Mouse (Mus musculus): ENCODE data around the gene Tcf7.

- TF ChIP-seq CTCF (conservative IDR thresholded peaks at IDR 0.05; ENCODE audit: low read length) (no peak), NANOG (IDR thresholded peaks at IDR 0.05; ENCODE audit: borderline replicate concordance, low read length) (no peak)
Observed at GRCm38 (mm10) chr11:52228722-52229448, 53.9 kb downstream of the Tcf7 start.
